Mouse (Mus musculus) hindbrain, postnatal 0 days (tissue): ENCODE data around the gene Slc10a7. TPM values are rescaled to one million over a fixed set of nuclear protein-coding genes. Genes with fewer than 3 reads are reported as not detected.
"Not testable (repeated sequence)": the region's sequence is repeated elsewhere in the genome, so short reads cannot be mapped to it uniquely, and the experiment has no call there.

Source experiments
- ATAC-seq: fragments of 200-750 bp; cut with Nextera tagmentation; 2 replicates; pipeline ENCODE4 v1.8.0; 2017; ENCODE audit warnings: mild to moderate bottlenecking, moderate TSS enrichment, moderate library complexity
- DNase-seq: peaks from one replicate; pipeline ENCODE4 v3.0.0-alpha.2; 2015; ENCODE audit warnings: low spot score
- H3K27ac ChIP-seq: fragments of 300-500 bp; sonication (generic); 2 replicates; pipeline ENCODE4 v1.5.1; 2014; ENCODE audit warnings: mild to moderate bottlenecking
- H3K27me3 ChIP-seq: fragments of 300-500 bp; sonication (generic); 2 replicates; pipeline ENCODE4 v1.6.1; 2014; ENCODE audit warnings: low read length, mixed read lengths; ENCODE audit not compliant: insufficient read depth
- H3K36me3 ChIP-seq: fragments of 300-500 bp; sonication (generic); 2 replicates; pipeline ENCODE4 v1.6.1; 2014; ENCODE audit warnings: low read length, mixed read lengths; ENCODE audit not compliant: insufficient read depth
- H3K4me1 ChIP-seq: fragments of 300-500 bp; sonication (generic); 2 replicates; pipeline ENCODE4 v1.6.1; 2014; ENCODE audit warnings: antibody characterized with exemption, low read length, mixed read lengths; ENCODE audit not compliant: insufficient read depth
- H3K4me2 ChIP-seq: fragments of 300-500 bp; sonication (generic); 2 replicates; pipeline ENCODE4 v1.6.1; 2014; ENCODE audit warnings: low read depth, mild to moderate bottlenecking, low read length, moderate library complexity, mixed read lengths
- H3K4me3 ChIP-seq: fragments of 300-500 bp; sonication (generic); 2 replicates; pipeline ENCODE4 v1.5.1; 2014; ENCODE audit warnings: low read length
- H3K9ac ChIP-seq: fragments of 300-500 bp; sonication (generic); replicated peaks from 2 replicates; pipeline ENCODE4 v1.6.1; 2014; ENCODE audit warnings: mild to moderate bottlenecking, low read length, moderate library complexity, mixed read lengths
- H3K9me3 ChIP-seq: fragments of 300-500 bp; sonication (generic); 2 replicates; pipeline ENCODE4 v1.6.1; 2016; ENCODE audit warnings: low read length, mixed read lengths
- CTCF ChIP-seq: IDR thresholded peaks from 2 replicates; pipeline ENCODE4 v1.5.1; 2016; ENCODE audit warnings: antibody characterized with exemption, control low read depth, low read depth
- WGBS: fragments of 180-500 bp; shearing (Covaris S2); extraction: QIAGEN DNeasy Blood & Tissue Kit; methylation state at CpG from one replicate; pipeline ENCODE4 v1.1.7; 2014; 5-methylcytosine and 5-hydroxymethylcytosine counted together
- polyA plus RNA-seq: library from polyadenylated mRNA; unstranded; fragments of >200 nt; fragmentation: Nextera tagmentation; extraction: Ambion mirVana; gene quantifications from 2 replicates; pipeline ENCODE4 v1.2.1, GENCODE M21; 2015
- total RNA-seq: library from RNA; depleted of rRNA; stranded (reverse); fragments of >200 nt; gene quantifications from 2 replicates; pipeline ENCODE4 v1.2.3, GENCODE M21; 2014

Slc10a7 gene
- total and polyA plus RNA-seq, 2 experiments from 2014 or later, result 6.9 to 10.5 TPM

GRCm38 (mm10) chr8:78710961-78711360 lies 201.8 kb downstream of the Slc10a7 start:
- Histone ChIP-seq H3K9me3 (no peaks in the 10 kb centered on the region), H3K4me2 (no peak overlapping the region), H3K4me1 (peaks cover 3% of the 10 kb centered on the region; the same call in 1 of the 2 replicates), H3K9ac (no peak overlapping the region), H3K36me3 (no peaks in the 10 kb centered on the region), H3K4me3 (no peak overlapping the region), H3K27me3 (no peaks in the 10 kb centered on the region), H3K27ac (no peak overlapping the region)
- TF ChIP-seq CTCF, result no peak
- no peak for ATAC-seq
- DNase-seq, result no peak
- 93% methylated on average over 10 of the region's 10 CpGs for WGBS

GRCm38 (mm10) chr8:78714880-78715279 lies 205.7 kb downstream of the Slc10a7 start:
- Histone ChIP-seq H3K9ac (no peak overlapping the region), H3K27me3 (no peaks in the 10 kb centered on the region), H3K27ac (no peak overlapping the region), H3K4me1 (peaks cover 3% of the 10 kb centered on the region; the same call in 1 of the 2 replicates), H3K4me2 (no peak overlapping the region), H3K36me3 (no peaks in the 10 kb centered on the region), H3K9me3 (no peaks in the 10 kb centered on the region), H3K4me3 (no peak overlapping the region)
- WGBS, result 68% methylated on average over 4 of the region's 4 CpGs
- ATAC-seq (no peak), DNase-seq (no peak)
- no peak for TF ChIP-seq CTCF

GRCm38 (mm10) chr8:78716546-78716945 lies 207.4 kb downstream of the Slc10a7 start:
- no peak for ATAC-seq
- Histone ChIP-seq H3K9me3 (no peaks in the 10 kb centered on the region), H3K27ac (no peak overlapping the region), H3K4me2 (no peak overlapping the region), H3K4me1 (peaks cover 3% of the 10 kb centered on the region; the same call in 1 of the 2 replicates), H3K4me3 (no peak overlapping the region), H3K36me3 (no peaks in the 10 kb centered on the region), H3K9ac (no peak overlapping the region), H3K27me3 (no peaks in the 10 kb centered on the region)
- no peak for TF ChIP-seq CTCF
- 96% methylated on average over 7 of the region's 7 CpGs for WGBS
- no peak for DNase-seq

- not testable (repeated sequence) for H3K9ac ChIP-seq, ATAC-seq, DNase-seq, H3K36me3 ChIP-seq, H3K27ac ChIP-seq, H3K4me1 ChIP-seq, H3K27me3 ChIP-seq, H3K9me3 ChIP-seq, H3K4me3 ChIP-seq, H3K4me2 ChIP-seq
- 93% methylated on average over 10 of the region's 10 CpGs for WGBS
These were observed 208.0 kb downstream of the Slc10a7 start for GRCm38 (mm10) chr8:78717191-78717590.

- 86% methylated on average over 10 of the region's 10 CpGs for WGBS
- H3K9me3 ChIP-seq, result no peaks in the 10 kb centered on the region
These were observed 210.3 kb downstream of the Slc10a7 start for GRCm38 (mm10) chr8:78719279-78720040.

GRCm38 (mm10) chr8:78720041-78720414 lies 210.9 kb downstream of the Slc10a7 start:
- no peak overlapping the region for H3K4me2 ChIP-seq
- no peaks in the 10 kb centered on the region for H3K9me3 ChIP-seq
- no peak for TF ChIP-seq CTCF
- no peak overlapping the region for H3K9ac ChIP-seq
- H3K27me3 ChIP-seq, result no peaks in the 10 kb centered on the region
- no peak overlapping the region for H3K4me3 ChIP-seq
- WGBS, result 76% methylated on average over 8 of the region's 8 CpGs
- H3K36me3 ChIP-seq, result no peaks in the 10 kb centered on the region
- no peaks in the 10 kb centered on the region; the same call in 1 of the 2 replicates for H3K4me1 ChIP-seq
- DNase-seq (no peak), ATAC-seq (no peak)
- H3K27ac ChIP-seq, result no peak overlapping the region

More at GRCm38 (mm10) chr8:78719279-78720040, 210.3 kb downstream of the Slc10a7 start:
- peaks cover under 1% of the 10 kb centered on the region; the same call in 1 of the 2 replicates for H3K4me1 ChIP-seq
- H3K4me2 ChIP-seq, result no peak overlapping the region
- no peak for ATAC-seq
- H3K27ac ChIP-seq, result no peak overlapping the region
- DNase-seq, result no peak
- TF ChIP-seq CTCF, result no peak; the same call in 1 of the 2 replicates
- H3K27me3 ChIP-seq, result no peaks in the 10 kb centered on the region
- no peaks in the 10 kb centered on the region for H3K36me3 ChIP-seq
- no peak overlapping the region for H3K9ac ChIP-seq
- no peak overlapping the region for H3K4me3 ChIP-seq

GRCm38 (mm10) chr8:78721576-78721975 lies 212.4 kb downstream of the Slc10a7 start:
- H3K4me2 ChIP-seq, result no peak overlapping the region
- TF ChIP-seq CTCF, result no peak
- H3K36me3 ChIP-seq, result no peaks in the 10 kb centered on the region
- no peak overlapping the region for H3K27ac ChIP-seq
- no peak for ATAC-seq
- no peak for DNase-seq
- 87% methylated on average over 5 of the region's 5 CpGs for WGBS
- no peaks in the 10 kb centered on the region for H3K9me3 ChIP-seq
- no peaks in the 10 kb centered on the region for H3K4me1 ChIP-seq
- no peak overlapping the region for H3K4me3 ChIP-seq
- H3K9ac ChIP-seq, result no peak overlapping the region
- no peaks in the 10 kb centered on the region for H3K27me3 ChIP-seq
